Mouse (Mus musculus): ENCODE results near the gene Mospd2.

The Mospd2 gene

DNA sequence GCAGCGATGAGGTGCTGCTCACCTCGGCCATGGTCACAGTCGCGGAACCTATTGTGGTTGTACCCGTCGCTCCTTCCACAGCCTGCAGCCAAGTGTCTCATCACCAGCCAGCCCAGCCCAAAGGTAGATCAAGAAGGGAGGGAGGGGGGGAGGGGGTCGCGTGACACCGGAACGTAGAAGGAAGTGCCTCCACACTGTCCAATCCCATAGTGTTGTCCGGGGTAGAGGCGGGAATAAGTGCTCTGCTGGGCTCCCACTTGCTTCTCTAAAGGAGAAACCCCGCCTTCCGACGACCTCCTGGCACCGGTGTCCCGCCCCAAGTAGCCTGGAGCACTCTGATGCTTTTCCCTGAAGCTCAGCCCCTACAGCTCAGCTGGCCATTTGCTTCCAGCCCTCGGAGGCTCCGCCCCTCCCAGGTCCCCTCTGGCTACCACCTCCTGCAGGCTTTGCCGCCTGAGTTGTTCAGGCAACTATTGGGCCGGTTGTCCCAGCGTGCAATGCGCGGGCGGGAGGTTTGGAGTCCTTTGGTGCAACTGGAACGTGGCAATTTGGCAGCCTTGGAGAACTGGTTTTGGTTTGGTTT is at the start of gene Mospd2, which contains the start of gene Fancb:
Gene Mospd2 (minus strand): TSS at position 183 of the 583 bp plus-strand sequence.
Gene Fancb (plus strand): TSS at position 400 of the 583 bp plus-strand sequence.
- DNase-seq (ENCODE audit: low spot score): peak; percentile 26

DNA sequence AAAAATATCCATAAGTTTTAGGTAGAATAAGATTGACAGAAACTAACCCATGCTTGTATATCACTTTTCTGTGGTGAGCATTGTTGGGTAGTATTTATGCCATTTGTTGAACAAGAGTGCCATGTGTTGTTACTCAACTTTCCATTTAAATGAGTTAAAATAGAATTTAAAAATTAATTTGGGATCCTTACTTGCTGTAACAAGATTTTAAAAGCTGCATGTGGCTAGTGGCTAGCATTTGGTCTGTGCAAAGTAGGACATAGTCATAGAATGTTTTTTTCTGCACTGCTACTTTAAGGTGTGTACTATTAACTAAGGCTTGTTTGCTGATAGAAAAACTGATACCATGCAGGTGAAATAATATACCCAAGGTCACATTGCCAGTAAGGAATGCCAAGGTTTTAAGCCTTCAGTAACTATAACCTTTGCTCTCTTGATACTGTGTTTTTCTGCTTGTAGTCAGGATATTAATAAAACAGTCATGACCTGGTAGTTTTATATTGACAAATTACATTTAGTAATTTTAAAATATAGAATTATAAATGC is 24.7 kb upstream of the Mospd2 start, which contains the start of gene Gm17604:
Gene Gm17604 (minus strand): TSS at position 51 of the 546 bp plus-strand sequence.
- no peak for DNase-seq (ENCODE audit: low spot score)

DNA sequence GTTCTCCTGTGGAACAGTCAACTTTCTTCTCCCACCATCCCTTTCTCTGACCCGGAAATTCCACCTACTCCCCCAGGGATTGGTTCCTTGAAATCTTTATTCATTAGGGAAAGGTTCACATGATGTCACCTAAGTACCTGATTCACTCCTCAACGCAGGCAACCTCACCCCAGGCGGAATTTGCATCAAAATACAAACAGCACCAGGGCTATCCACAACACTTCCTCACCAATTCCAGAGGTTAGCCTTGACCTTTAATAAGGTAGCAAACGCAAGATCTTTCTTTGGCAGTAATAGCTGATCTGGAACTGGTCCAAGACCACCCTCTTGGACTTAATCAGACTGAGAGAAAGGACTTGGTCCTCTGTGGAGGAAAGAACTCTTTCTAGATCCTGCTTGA is 23.0 kb upstream of the Mospd2 start:
- DNase-seq (ENCODE audit: low spot score): no peak

DNA sequence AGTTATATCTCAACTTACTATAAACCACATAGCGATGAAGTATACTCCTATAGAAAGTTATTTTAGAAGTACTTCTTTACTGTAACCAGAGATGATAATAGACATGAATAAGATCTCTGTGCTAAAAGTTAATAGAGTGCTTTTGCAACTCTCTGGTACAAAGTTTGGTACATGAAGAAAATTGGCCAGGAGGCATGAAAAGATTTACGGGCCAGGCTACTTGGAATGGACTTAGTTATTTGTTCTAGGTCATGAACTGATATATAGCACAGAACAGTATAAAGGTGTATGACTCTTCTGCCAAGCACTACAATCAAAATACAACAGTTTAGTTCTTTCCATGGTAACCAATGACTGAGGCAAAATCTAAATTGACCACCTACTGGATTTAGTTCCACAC is 1.3 kb downstream of the Mospd2 start:
- DNase-seq (ENCODE audit: low spot score): no peak

DNA sequence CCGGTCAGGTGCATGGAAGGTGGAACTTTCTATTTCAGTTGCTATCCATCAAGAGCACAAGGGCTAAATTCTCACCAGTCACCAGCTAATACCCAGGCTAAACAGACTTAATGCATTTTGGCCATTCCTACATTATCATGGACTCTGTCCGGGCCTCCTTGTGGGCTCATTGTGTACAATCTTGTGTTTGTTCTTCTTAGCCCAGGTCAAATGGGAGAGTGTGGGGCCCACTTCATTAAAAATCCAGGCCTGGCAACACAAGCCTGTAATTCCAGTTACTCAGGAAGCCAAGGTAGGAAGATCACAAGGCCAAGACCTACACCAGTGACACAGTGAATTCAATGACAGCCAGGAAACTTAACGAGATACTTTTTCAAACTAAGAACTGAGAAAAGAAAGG is 9.0 kb downstream of the Mospd2 start:
- no peak for DNase-seq (ENCODE audit: low spot score)

DNA sequence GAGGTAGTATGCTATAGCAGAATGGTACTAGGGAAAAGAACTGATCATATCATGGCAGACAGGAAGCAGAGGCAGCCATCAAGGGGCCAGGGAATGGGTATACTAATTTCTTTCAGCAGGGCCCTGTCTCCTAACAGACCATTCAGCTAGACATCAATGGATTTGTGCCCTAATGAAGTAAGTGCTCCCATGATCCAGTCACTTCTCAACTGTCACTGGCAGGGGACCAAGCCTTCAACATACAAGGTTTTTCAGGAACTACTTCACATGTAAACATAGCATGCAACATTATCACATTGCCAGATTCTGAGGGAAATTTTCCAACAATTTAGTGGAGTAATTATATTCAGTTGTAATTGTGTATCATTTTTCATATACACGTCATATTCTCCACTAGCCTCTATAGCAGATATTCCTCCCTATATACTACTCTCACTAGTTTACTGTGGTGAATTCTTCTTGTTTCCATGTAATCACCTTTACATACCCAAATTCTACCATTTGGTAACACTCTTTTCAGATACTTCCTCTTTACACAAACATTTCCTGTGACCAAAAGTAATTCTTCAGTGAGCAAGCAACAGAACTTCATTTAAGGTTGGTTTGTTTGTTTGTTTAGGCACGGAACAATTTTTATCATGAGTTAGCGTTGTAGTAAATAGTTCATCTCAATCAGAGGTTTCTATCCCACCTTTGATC is 14.3 kb downstream of the Mospd2 start:
- no peak for DNase-seq (ENCODE audit: low spot score)

DNA sequence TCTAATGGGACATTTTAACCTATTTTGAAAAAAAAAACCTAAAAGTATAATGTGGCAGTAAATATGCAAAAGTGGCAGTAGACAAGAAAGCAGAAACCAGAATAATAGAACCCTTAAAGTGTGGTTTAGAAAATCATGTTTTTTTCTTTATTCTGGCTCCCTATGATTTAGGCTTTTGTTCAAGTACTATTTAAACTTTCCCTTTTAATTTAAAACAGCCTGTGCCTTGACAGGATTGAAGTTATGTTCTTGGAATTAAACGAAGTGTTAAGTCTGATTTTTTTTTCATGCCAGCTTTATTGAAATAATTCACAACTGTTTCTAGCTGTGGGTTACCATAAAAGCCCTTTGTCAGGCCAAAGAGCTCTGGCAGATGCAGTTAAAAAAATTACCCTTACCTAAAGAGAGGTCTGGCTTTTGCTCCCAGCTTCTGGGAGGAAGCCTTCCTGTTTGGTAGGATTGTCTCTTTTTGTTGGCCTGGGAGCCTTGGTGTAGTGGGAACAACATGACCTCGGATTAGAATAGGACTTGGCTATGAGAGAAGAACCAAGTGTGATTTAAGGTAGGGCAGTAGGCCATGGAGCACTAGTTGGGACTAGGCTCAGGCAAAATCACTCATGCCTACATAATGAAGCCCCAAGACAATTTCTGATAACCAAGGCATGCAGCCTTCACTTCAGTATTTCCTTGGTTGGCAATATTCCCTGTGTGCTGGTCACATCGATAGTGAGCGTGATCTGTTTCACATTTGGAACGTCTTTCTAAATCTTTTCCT is 27.4 kb downstream of the Mospd2 start:
- no peak for DNase-seq (ENCODE audit: low spot score)

DNA sequence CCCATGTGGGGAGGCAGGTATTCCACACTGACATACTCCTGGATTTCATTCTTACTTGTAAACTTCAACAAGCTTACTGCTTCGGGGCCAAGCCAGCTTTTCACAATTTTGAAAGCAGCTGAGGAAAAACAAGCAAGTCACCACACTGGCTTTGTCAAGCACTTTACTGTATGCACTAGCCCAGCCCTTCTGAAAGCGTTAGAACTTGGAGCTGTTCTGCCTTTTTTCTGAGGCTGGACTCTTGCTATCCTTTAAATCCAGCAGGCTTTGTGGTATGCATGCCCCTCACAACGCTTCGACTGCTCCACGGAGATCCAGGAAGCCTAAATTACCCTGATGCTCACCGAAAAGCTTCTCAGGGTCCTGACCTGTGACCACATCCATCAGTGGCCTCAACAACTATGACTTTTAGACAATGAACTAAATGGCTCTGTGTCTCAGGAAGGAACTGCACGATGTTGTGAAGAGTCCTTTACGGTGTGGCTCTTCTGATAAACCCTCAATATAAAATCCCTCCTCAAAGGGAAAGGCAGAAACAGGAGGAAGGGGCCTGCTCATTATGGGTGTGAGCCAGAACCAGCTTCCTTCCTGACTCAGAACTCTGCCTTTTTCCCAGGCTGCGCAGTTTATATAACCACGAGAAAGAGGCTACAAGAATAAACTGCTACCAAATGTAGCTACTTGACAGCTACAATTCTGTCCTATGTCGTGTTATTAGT is 28.2 kb downstream of the Mospd2 start:
- DNase-seq (ENCODE audit: low spot score): no peak

DNA sequence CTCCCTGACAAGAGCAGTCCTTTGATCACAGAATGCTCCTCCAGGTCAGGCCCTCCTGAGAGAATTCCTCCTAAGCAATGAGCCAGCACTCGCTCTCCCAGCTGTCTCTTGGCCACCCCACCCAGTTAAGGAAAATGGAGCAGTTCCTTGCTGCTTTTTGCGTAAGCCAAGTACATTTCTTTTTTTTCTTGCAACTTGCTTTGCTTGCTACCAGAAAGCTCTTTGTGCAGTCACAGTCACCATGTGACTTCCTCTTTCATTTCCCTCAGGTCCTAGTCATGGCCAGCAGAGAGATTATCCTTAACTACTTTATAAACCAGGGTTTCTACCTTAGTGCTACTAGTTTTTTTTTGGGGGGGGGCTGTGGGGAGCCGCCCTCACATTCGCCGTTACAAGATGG is 38.6 kb downstream of the Mospd2 start:
- DNase-seq (ENCODE audit: low spot score): no peak

DNA sequence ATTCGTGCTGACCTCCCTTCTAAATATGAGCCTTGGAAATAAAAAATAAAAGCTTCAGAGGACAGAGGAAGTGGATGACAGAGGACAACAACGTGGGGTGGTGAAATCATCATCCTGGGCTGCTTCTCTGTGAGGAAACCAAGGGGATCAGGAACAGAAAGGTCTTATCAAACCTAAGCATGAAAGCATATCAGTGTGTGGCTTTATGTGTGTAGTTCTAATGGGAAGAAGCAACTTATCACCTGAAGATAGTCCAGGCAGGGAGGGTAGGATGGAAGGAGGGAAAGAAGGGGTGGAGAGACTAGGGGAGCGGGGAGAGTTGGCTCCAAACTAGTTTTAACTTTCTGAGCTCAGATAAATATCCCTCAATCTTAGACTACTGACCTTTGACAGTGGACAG is 67.2 kb downstream of the Mospd2 start:
- no peak for DNase-seq (ENCODE audit: low spot score)

DNA sequence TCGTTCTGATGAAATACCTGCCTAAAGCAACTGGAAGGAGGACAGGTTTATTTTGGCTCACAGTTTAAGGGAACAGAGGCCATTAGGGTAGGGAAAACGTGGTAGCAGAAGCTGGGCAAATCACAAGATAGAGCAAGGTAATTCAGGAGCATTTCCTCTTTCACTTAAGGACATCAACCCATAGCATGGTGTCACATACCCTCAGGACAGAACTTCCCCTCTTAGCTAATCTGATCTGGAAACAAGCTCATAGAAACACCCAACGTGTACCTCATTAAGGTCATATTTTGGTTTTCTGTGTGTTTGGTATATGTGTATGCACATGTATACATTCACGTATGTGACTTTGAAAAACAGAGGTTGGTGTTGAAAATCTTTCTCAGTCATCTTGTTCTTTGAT is 68.0 kb downstream of the Mospd2 start:
- DNase-seq (ENCODE audit: low spot score): no peak

DNA sequence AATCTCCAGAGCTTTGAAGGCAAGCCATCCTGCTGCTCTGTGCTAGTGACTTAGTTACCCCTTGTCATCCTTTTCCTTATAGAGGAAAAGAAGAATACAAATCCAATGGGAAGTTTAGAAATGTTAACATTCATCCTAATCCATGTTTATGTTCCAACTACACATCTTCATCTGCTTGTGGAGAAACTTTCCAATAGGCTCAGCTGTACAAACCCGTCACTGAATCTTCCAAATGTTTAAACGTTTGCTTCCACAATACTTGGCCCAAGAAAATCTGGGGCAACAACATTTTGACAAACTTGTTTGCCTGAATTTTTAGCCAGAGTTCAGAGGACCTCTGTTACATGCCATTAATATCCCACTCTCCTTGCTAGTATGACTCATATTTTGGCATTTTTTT is 78.3 kb downstream of the Mospd2 start:
- DNase-seq (ENCODE audit: low spot score): no peak

DNA sequence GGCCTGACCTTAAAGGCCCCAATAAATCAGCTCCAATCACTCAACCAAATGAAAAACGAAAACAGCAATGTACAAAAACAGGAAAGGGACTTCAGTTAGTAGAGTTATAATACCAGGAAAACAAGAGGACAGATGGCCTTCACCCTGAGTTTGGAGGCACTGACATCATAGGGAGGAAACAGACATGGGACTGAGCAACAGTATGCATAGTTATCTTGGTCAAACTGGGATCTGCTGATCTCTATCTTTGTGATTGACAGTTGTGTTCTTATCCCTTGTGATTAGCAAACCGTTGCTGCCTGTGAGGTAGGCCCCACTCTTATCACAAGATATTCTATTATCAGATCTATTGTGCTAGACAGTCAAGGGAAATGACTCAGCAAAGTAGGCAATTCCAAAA is 80.4 kb downstream of the Mospd2 start:
- DNase-seq (ENCODE audit: low spot score): no peak

DNA sequence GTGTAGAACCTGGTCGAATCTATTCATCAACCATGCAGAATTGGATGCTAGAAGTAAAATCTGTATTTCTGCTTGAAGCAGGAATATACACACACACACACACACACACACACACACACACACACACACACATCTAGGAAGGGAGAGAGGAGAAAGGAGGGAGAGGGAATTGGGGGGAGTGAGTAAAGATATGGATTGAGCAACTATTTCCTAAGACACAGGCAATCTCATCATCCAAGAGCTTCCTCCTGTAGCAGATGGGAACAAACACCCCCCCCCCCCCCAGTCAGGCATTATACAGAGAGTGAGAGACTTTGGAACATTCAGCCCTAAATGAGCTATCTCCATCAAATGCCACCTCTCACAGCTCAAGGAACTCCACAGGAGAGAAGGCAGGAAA is 93.9 kb downstream of the Mospd2 start:
- DNase-seq (ENCODE audit: low spot score): no peak
